Mouse (Mus musculus) ES-E14 (cell line): ENCODE results near the gene Msmo1. TPM values are rescaled to one million over a fixed set of nuclear protein-coding genes. Genes with fewer than 3 reads are reported as not detected.

ENCODE experiments used
- DNase-seq: peaks from one replicate; pipeline ENCODE4 v3.0.0-alpha.2; 2013; ENCODE audit warnings: low read depth, low spot score
- H3K27ac ChIP-seq: 2 replicates; pipeline ENCODE4 v1.5.1; 2012; ENCODE audit warnings: low read depth, mild to moderate bottlenecking, low read length, moderate library complexity, mixed read lengths; ENCODE audit not compliant: poor library complexity, insufficient read depth, severe bottlenecking
- H3K36me3 ChIP-seq: 2 replicates; pipeline ENCODE4 v1.6.1; 2012; ENCODE audit warnings: mild to moderate bottlenecking, low read length, moderate library complexity, mixed read lengths; ENCODE audit not compliant: control insufficient read depth, poor library complexity, insufficient read depth, severe bottlenecking
- H3K4me1 ChIP-seq, 2 experiments: fragments of 150-350 bp in 1 of 2; sonication (generic) in 1 of 2; 2 replicates each; pipeline ENCODE4 v1.6.1; 2012; ENCODE audit warnings: low read length in 2 of 2, mild to moderate bottlenecking in 1 of 2, mixed read lengths in 1 of 2; ENCODE audit not compliant: control insufficient read depth in 2 of 2, insufficient read depth in 2 of 2, poor library complexity in 1 of 2
- H3K4me3 ChIP-seq, 2 experiments: fragments of 150-350 bp in 1 of 2; sonication (generic) in 1 of 2; 2 replicates each; pipeline ENCODE4 v1.5.1; 2012; ENCODE audit warnings: low read length in 2 of 2, low read depth in 1 of 2, mild to moderate bottlenecking in 1 of 2, mixed read lengths in 1 of 2; ENCODE audit not compliant: insufficient read depth in 1 of 2, poor library complexity in 1 of 2, severe bottlenecking in 1 of 2
- H3K9ac ChIP-seq: 2 replicates; pipeline ENCODE4 v1.6.1; 2012; ENCODE audit warnings: low read depth, mild to moderate bottlenecking, low read length, mixed read lengths; ENCODE audit not compliant: poor library complexity, insufficient read depth, severe bottlenecking
- H3K9me3 ChIP-seq: fragments of 150-350 bp; sonication (generic); 2 replicates; pipeline ENCODE4 v1.6.1; 2012; ENCODE audit warnings: low read depth, mild to moderate bottlenecking, low read length; ENCODE audit not compliant: control insufficient read depth, insufficient read depth
- CHD2 ChIP-seq: IDR thresholded peaks from 2 replicates; pipeline ENCODE4 v1.6.1; 2014; ENCODE audit warnings: mild to moderate bottlenecking, low read depth, low read length, inconsistent platforms
- HCFC1 ChIP-seq: IDR thresholded peaks from 2 replicates; pipeline ENCODE4 v1.6.1; 2012; ENCODE audit warnings: low read length, inconsistent platforms, borderline replicate concordance; ENCODE audit not compliant: insufficient read depth
- MAFK ChIP-seq: IDR thresholded peaks from 2 replicates; pipeline ENCODE4 v1.6.1; 2014; ENCODE audit warnings: mild to moderate bottlenecking, low read depth, low read length, inconsistent platforms; ENCODE audit not compliant: insufficient read depth
- ZC3H11A ChIP-seq: IDR thresholded peaks from 2 replicates; pipeline ENCODE4 v1.6.1; 2012; ENCODE audit warnings: low read depth, mild to moderate bottlenecking, inconsistent platforms, low read length, borderline replicate concordance
- ZNF384 ChIP-seq: IDR thresholded peaks from 2 replicates; pipeline ENCODE4 v1.6.1; 2012; ENCODE audit warnings: low read depth, low read length, inconsistent platforms
- in situ Hi-C, 2 experiments: fragments of 600-800 bp; cut with MboI; formaldehyde crosslinking; loops; one replicate each; pipeline ENCODE4 v1.15.1; 2025; ENCODE audit warnings: low sequenced_read_pairs in 2 of 2, inconsistent platforms in 1 of 2; ENCODE audit not compliant: unreplicated experiment in 2 of 2
- total RNA-seq: library from RNA; depleted of rRNA; stranded (reverse); fragments of 300-350 nt; gene quantifications from 2 replicates; pipeline ENCODE4 v1.2.3, GENCODE M21; 2012; rRNA removed

Msmo1 gene
- 83.7 and 108 TPM in 2 replicates for total RNA-seq

- no peaks in the 10 kb centered on the region for H3K9me3 ChIP-seq
- peak; percentile 94 for DNase-seq
- H3K36me3 ChIP-seq, result peaks cover 10% of the 10 kb centered on the region
- H3K4me1 ChIP-seq, result peaks cover 3 to 5% of the 10 kb centered on the region in 2 experiments; a peak in 3 of 4 replicates
- peak within 1 kb of the TSS; percentile 82 for H3K9ac ChIP-seq
- peak within 1 kb of the TSS; percentile 89 to 92 for H3K4me3 ChIP-seq
- in situ Hi-C loops, result no loop called here
- H3K27ac ChIP-seq, result no peak within 1 kb of the TSS
- TF ChIP-seq ZNF384 (no peak), CHD2 (peak; percentile 80)
Measured at GRCm38 (mm10) chr8:64733271-64733943, at the start of gene Msmo1. Gene Msmo1 (minus strand): TSS chr8:64733792.

GRCm38 (mm10) chr8:64781947-64782346 is 48.4 kb upstream of the Msmo1 start:
- no peak overlapping the region for H3K4me3 ChIP-seq
- in situ Hi-C loops, result no loop called here
- H3K36me3 ChIP-seq, result peaks cover 2% of the 10 kb centered on the region; the same call in 1 of the 2 replicates
- no peak overlapping the region for H3K9ac ChIP-seq
- H3K4me1 ChIP-seq, result peaks cover 5 to 12% of the 10 kb centered on the region in 2 experiments; a peak in 3 of 4 replicates
- H3K27ac ChIP-seq, result no peak overlapping the region
- TF ChIP-seq CHD2, result no peak
- TF ChIP-seq HCFC1, result no peak
- no peak for DNase-seq
- no peaks in the 10 kb centered on the region for H3K9me3 ChIP-seq

DNA sequence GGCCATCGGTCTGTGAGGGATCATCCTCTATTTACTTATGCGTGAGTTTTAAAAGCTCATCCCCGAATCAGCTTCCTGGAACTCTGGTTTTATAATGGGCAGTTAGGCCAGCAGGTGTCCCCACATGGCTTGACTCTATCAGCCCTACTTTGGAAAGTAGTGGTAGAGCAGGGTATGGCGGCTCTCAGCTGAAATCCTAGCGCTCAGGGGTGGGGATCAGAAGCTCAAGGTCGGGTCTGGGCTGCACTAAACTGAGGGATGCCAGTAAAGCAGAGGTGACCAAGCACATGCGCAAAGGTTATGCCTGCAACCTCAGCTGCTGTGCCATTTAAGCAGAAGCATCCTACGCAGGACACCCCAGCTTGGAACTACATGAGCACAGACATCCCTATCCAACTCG is 44.3 kb upstream of the Msmo1 start:
- no peak for TF ChIP-seq CHD2
- TF ChIP-seq ZC3H11A, result no peak
- TF ChIP-seq ZNF384, result no peak
- no peak for TF ChIP-seq MAFK
- TF ChIP-seq HCFC1, result no peak
- in situ Hi-C loops, result no loop called here
- H3K27ac ChIP-seq, result no peak overlapping the region

DNA sequence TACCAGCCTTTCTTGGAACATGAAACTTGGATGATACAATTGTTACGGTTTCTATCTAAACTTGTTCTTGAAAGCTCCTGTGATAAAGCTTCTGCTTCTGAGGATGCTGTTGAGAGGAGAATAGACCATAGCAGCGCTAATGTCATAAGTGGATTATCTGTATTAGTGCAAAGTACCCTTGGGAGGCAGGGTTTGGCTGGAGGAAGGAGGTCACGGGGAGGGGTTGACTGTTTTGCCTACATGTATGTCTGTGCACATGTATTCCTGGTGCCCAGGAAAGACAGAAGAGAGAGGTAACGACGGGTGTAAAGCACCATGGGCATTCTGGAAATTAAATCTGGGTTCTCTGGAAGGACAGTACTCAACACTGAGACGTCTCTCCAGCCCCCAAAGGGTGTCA is 40.5 kb upstream of the Msmo1 start:
- TF ChIP-seq MAFK, result no peak
- no peak for TF ChIP-seq HCFC1
- no peak for TF ChIP-seq CHD2
- no peak for TF ChIP-seq ZNF384
- no peak for TF ChIP-seq ZC3H11A
- H3K27ac ChIP-seq, result no peak overlapping the region
- H3K9me3 ChIP-seq, result no peaks in the 10 kb centered on the region
- H3K4me3 ChIP-seq, result no peak overlapping the region
- no peak for DNase-seq
- H3K36me3 ChIP-seq, result no peaks in the 10 kb centered on the region
- in situ Hi-C loops, result no loop called here
- H3K9ac ChIP-seq, result no peak overlapping the region
- peaks cover 6 to 9% of the 10 kb centered on the region in 2 experiments for H3K4me1 ChIP-seq

More for the DNA sequence above, 44.3 kb upstream of the Msmo1 start:
- no peak overlapping the region for H3K9ac ChIP-seq
- H3K4me3 ChIP-seq, result peak overlapping the region; percentile 1 to 18; a peak in 2 of 4 replicates
- no peaks in the 10 kb centered on the region for H3K9me3 ChIP-seq
- peaks cover 2% of the 10 kb centered on the region; the same call in 1 of the 2 replicates for H3K36me3 ChIP-seq
- peaks cover 6 to 8% of the 10 kb centered on the region in 2 experiments; a peak in 3 of 4 replicates for H3K4me1 ChIP-seq
- peak; percentile 24 for DNase-seq

DNA sequence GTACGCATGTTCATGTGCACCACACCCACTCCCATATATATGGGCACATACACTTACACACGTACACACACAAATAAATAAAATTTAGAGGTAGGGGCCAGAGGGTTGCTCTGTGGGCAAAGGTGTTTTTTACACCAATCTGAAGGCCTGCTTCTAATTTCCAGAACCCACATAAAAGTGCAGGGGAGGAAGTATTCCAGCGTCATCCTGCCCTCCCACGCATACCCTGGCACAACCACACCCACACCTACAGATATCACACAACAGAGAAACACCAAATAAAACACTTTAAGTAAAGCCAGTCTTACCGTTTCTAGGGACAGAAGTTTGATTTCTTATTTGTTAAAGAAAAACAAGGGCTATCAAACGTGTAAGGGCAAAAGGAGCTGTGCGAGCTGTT is 37.2 kb upstream of the Msmo1 start:
- no peak for DNase-seq
- H3K36me3 ChIP-seq, result no peaks in the 10 kb centered on the region
- H3K27ac ChIP-seq, result no peak overlapping the region
- in situ Hi-C loops, result no loop called here
- no peak overlapping the region for H3K4me3 ChIP-seq
- H3K4me1 ChIP-seq, result peaks cover 0 to 3% of the 10 kb centered on the region in 2 experiments; a peak in 3 of 4 replicates
- no peak overlapping the region for H3K9ac ChIP-seq
- TF ChIP-seq CHD2 (no peak), ZC3H11A (no peak), MAFK (no peak), ZNF384 (no peak), HCFC1 (no peak)
- H3K9me3 ChIP-seq, result no peaks in the 10 kb centered on the region
